Mouse (Mus musculus): ENCODE data around the gene Vwa2. TPM values are rescaled to one million over a fixed set of nuclear protein-coding genes. Genes with fewer than 3 reads are reported as not detected.

Gene Vwa2
- total and polyA plus RNA-seq, 3 experiments, result not detected

DNA sequence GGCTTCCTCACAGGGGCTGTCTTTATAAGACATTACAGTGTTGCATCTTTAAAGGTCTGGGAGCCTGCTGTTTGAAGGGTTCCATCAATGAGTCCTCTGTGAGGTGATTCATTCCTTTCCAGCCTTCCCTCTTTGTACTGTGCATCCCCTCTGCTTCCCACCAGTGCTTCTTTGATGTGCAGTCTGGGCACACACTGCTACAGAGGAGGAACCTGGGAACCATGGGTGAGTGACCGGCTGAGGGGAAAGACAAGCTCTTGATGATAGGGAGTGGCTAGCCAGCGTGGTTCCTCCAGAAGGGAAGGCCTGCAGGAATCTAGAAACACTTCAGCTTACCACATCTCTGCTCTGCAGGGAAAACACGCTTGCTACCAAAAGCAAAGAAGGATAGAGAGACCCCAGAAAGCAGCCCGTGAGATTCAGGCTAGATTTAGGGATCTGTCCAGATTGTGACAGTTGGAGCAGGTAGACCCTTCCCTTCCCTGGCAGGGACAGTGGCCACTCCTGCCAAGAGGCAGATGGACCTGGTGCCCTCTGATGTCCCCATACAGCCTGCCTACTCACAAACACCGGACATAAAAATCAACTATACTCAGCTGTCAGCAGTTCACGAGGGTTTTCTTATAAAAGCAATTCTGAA is 74.0 kb downstream of the Vwa2 start:
- no peaks in the 10 kb centered on the region for H3K4me1 ChIP-seq (ENCODE audit: control insufficient read depth in 1 of 2, insufficient read depth in 2 of 2)
- no peak for DNase-seq (ENCODE audit: extremely low read depth)
- peaks cover 0 to 4% of the 10 kb centered on the region in 2 experiments for H3K36me3 ChIP-seq (replicated peaks in 1 of 2; ENCODE audit: control insufficient read depth in 1 of 2, insufficient read depth in 1 of 2, low read length in 1 of 2)
- no peak overlapping the region for H3K4me2 ChIP-seq (ENCODE audit: insufficient read depth, low read depth, poor library complexity, severe bottlenecking)
- TF ChIP-seq JUND (conservative IDR thresholded peaks at IDR 0.05; ENCODE audit: low read depth, low read length) (no peak), CHD1 (IDR thresholded peaks at IDR 0.05; ENCODE audit: low read depth, low read length) (no peak), HCFC1 (IDR thresholded peaks at IDR 0.05; ENCODE audit: low read depth, low read length) (no peak), IRF4 (IDR thresholded peaks at IDR 0.05; ENCODE audit: low read depth, low read length) (no peak), NELFE (IDR thresholded peaks at IDR 0.05; ENCODE audit: low read depth, low read length) (no peak), POLR2A (IDR thresholded peaks at IDR 0.05; ENCODE audit: low read depth, low read length) (no peak), KAT2A (IDR thresholded peaks at IDR 0.05; ENCODE audit: insufficient replicate concordance, low read length) (no peak), ELF1 (IDR thresholded peaks at IDR 0.05; ENCODE audit: low read depth, low read length) (no peak), MAFK (IDR thresholded peaks at IDR 0.05; ENCODE audit: insufficient replicate concordance, low read length) (no peak)
- in situ Hi-C loops (cut with MboI; ENCODE audit: low pct_ligation_motif_present, low pct_unique_long_range_greater_than_20kb, low sequenced_read_pairs) (no loop called here), dilution Hi-C loops (cut with MboI; ENCODE audit: extremely low pct_ligation_motif_present, extremely low pct_unique_long_range_greater_than_20kb, low sequenced_read_pairs) (no loop called here)
- H3K27ac ChIP-seq (ENCODE audit: insufficient read depth, low read depth), result no peak overlapping the region
- H3K9ac ChIP-seq (ENCODE audit: insufficient read depth, low read depth), result no peak overlapping the region
- peaks cover 5% of the 10 kb centered on the region for H3K9me3 ChIP-seq (replicated peaks; ENCODE audit: low read length)
- no peak overlapping the region for H3K4me3 ChIP-seq (replicated peaks in 1 of 3; ENCODE audit: low read depth in 2 of 3, low read length in 2 of 3, poor library complexity in 1 of 3)
- no peaks in the 10 kb centered on the region for H3K79me2 ChIP-seq (replicated peaks; ENCODE audit: control insufficient read depth, extremely low read depth, insufficient read depth, poor library complexity, severe bottlenecking)
- no peaks in the 10 kb centered on the region for H3K27me3 ChIP-seq (replicated peaks)

DNA sequence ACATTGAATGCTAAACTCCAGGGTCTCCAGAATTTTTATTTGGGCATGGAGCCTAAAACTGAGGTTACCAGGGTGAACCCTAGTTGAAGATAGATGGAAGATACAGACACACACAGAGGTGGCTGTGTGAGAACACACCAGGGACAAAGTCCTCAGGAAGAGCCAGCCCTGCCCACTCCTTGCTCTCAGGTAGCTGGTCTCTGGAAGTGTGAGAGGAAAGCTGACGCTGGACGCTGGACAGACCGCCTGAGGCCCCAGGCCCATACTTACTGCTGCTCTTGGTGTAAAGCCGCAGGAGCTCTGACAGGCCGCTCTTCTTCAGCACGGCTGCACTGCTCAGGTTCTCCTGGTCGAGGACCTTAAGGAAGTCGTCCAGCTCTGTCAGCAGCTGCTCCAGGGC is 75.8 kb downstream of the Vwa2 start:
- Histone ChIP-seq H3K27ac (ENCODE audit: insufficient read depth, low read depth) (no peak overlapping the region), H3K9me3 (replicated peaks; ENCODE audit: low read length) (peaks cover under 1% of the 10 kb centered on the region), H3K4me1 (ENCODE audit: control insufficient read depth in 1 of 2, insufficient read depth in 2 of 2) (no peaks in the 10 kb centered on the region), H3K4me2 (ENCODE audit: insufficient read depth, low read depth, poor library complexity, severe bottlenecking) (no peak overlapping the region), H3K4me3 (replicated peaks in 1 of 3; ENCODE audit: low read depth in 2 of 3, low read length in 2 of 3, poor library complexity in 1 of 3) (no peak overlapping the region), H3K27me3 (replicated peaks) (no peaks in the 10 kb centered on the region), H3K36me3 (replicated peaks in 1 of 2; ENCODE audit: control insufficient read depth in 1 of 2, insufficient read depth in 1 of 2, low read length in 1 of 2) (no peaks in the 10 kb centered on the region), H3K9ac (ENCODE audit: insufficient read depth, low read depth) (no peak overlapping the region), H3K79me2 (replicated peaks; ENCODE audit: control insufficient read depth, extremely low read depth, insufficient read depth, poor library complexity, severe bottlenecking) (no peaks in the 10 kb centered on the region)
- TF ChIP-seq JUN (IDR thresholded peaks at IDR 0.05; ENCODE audit: insufficient read depth, low read depth, low read length) (no peak), MAFK (IDR thresholded peaks at IDR 0.05; ENCODE audit: insufficient replicate concordance, low read length) (no peak), NELFE (IDR thresholded peaks at IDR 0.05; ENCODE audit: low read depth, low read length) (no peak)
- no peak for DNase-seq (ENCODE audit: extremely low read depth)
- in situ Hi-C loops (cut with MboI; ENCODE audit: low pct_ligation_motif_present, low pct_unique_long_range_greater_than_20kb, low sequenced_read_pairs) (no loop called here), dilution Hi-C loops (cut with MboI; ENCODE audit: extremely low pct_ligation_motif_present, extremely low pct_unique_long_range_greater_than_20kb, low sequenced_read_pairs) (no loop called here)

DNA sequence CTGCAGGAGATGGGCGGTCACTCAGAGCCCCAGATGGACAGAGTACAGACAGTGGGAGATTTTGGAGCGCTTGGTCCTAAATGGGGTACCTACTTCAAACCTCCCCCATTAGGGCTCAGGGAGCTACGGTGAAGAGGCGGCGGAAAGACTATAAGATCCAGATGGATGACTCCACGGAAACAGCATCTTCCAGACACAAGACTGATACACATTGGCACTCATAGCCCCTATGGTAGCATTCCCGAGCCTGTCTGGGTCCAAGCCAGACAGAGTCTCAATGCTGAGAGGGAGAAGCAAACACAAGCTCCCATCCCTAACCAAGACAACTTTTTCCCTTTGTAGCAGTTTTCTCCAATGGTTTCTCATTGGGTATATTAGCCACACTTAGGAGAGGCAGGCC is 76.8 kb downstream of the Vwa2 start:
- dilution Hi-C loops (cut with MboI; ENCODE audit: extremely low pct_ligation_motif_present, extremely low pct_unique_long_range_greater_than_20kb, low sequenced_read_pairs), result no loop called here
- Histone ChIP-seq H3K27ac (ENCODE audit: insufficient read depth, low read depth) (no peak overlapping the region), H3K9ac (ENCODE audit: insufficient read depth, low read depth) (no peak overlapping the region), H3K9me3 (replicated peaks; ENCODE audit: low read length) (no peaks in the 10 kb centered on the region), H3K27me3 (replicated peaks) (no peaks in the 10 kb centered on the region), H3K36me3 (replicated peaks in 1 of 2; ENCODE audit: control insufficient read depth in 1 of 2, insufficient read depth in 1 of 2, low read length in 1 of 2) (no peaks in the 10 kb centered on the region), H3K79me2 (replicated peaks; ENCODE audit: control insufficient read depth, extremely low read depth, insufficient read depth, poor library complexity, severe bottlenecking) (no peaks in the 10 kb centered on the region), H3K4me2 (ENCODE audit: insufficient read depth, low read depth, poor library complexity, severe bottlenecking) (no peak overlapping the region), H3K4me3 (replicated peaks in 1 of 3; ENCODE audit: low read depth in 2 of 3, low read length in 2 of 3, poor library complexity in 1 of 3) (no peak overlapping the region), H3K4me1 (ENCODE audit: control insufficient read depth in 1 of 2, insufficient read depth in 2 of 2) (no peaks in the 10 kb centered on the region)
- in situ Hi-C loops (cut with MboI; ENCODE audit: low pct_ligation_motif_present, low pct_unique_long_range_greater_than_20kb, low sequenced_read_pairs), result no loop called here
- TF ChIP-seq USF2 (conservative IDR thresholded peaks at IDR 0.05; ENCODE audit: low read depth, low read length) (no peak), ELF1 (IDR thresholded peaks at IDR 0.05; ENCODE audit: low read depth, low read length) (no peak), JUN (IDR thresholded peaks at IDR 0.05; ENCODE audit: insufficient read depth, low read depth, low read length) (no peak), MXI1 (IDR thresholded peaks at IDR 0.05; ENCODE audit: low read depth, low read length) (no peak), CHD2 (IDR thresholded peaks at IDR 0.05; ENCODE audit: low read length) (no peak), IRF4 (IDR thresholded peaks at IDR 0.05; ENCODE audit: low read depth, low read length) (no peak), RAD21 (IDR thresholded peaks at IDR 0.05; ENCODE audit: low read depth, low read length) (no peak)
- DNase-seq (ENCODE audit: extremely low read depth), result no peak

All from CH12.LX (cell line).